Mouse (Mus musculus): ENCODE measurements around the gene Edc3.

DNA sequence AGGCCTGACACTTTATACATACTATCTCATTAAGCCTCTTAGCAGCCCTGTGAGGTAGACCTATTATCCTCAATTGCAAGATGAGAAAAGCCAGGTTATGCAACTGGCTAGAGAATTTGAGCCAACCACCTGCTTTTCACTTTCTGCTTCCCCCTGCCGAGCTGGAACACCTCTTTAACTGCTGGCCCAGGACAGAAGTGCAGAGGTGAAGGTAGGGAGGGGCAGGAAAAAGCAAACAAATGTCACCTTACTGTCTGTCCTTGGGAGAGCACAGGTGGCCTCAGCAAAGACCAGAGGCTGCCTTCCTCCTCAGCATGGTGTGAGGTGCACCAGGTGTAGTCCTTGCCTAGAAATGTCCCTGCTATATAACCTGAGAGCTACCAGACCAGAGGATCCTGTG is 40.1 kb upstream of the Edc3 start:
- no peak for TF ChIP-seq GATA1 (IDR thresholded peaks at IDR 0.05; ENCODE audit: borderline replicate concordance, low read length)
- no peak for TF ChIP-seq FLI1 (IDR thresholded peaks at IDR 0.05; ENCODE audit: low read length)
